Mouse (Mus musculus) spleen, postnatal 36 days (tissue): ENCODE data around the gene Bub1b.

Source experiments
- DNase-seq, 2 experiments: peaks; one replicate each; pipeline ENCODE4 v3.0.0; 2022; ENCODE audit warnings: low spot score in 2 of 2, mixed read lengths in 1 of 2

Bub1b gene

GRCm38 (mm10) chr2:118597673-118598568, at the start of gene Bub1b:
Gene Bub1b, plus strand, starts transcription at chr2:118598211.
- peak; percentile 90 to 92 for DNase-seq

- no peak for DNase-seq
These were observed 49.4 kb upstream of the Bub1b start for GRCm38 (mm10) chr2:118548421-118549221.

GRCm38 (mm10) chr2:118549507-118550473, 48.2 kb upstream of the Bub1b start, which contains the start of gene Bmf:
Gene Bmf, minus strand, starts transcription at chr2:118549687.
- peak; percentile 92 to 95 for DNase-seq

GRCm38 (mm10) chr2:118551606-118552005, 46.4 kb upstream of the Bub1b start:
- no peak for DNase-seq

DNA sequence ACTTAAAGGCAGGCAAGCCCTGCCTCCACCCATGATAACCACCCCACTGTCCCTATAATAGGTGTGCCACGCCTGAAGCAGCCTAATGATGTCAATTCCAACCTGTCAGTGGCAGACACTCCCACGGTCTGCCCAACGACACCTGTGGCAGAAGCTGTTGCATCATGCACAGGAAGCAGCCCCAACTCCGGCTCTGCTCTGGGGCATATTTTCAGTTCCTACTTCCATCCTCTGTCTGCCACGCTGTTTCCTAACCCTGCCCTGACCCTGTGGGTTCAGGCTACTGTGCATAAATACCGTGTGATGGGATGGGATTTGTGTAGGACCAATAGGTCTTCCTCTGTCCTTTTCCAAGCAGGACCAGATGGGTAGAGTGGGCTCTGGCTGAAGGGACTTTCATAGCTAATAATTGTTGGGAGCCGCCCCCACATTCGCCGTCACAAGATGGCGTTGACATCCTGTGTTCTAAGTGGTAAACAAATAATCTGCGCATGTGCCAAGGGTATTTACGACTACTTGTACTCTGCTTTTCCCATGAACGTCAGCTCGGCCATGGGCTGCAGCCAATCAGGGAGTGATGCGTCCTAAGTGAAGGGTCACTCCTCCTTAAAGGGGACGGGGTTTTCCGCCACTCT, 43.5 kb upstream of the Bub1b start:
- DNase-seq, result peak; percentile 86

GRCm38 (mm10) chr2:118558426-118558825, 39.6 kb upstream of the Bub1b start:
- DNase-seq, result no peak

DNA sequence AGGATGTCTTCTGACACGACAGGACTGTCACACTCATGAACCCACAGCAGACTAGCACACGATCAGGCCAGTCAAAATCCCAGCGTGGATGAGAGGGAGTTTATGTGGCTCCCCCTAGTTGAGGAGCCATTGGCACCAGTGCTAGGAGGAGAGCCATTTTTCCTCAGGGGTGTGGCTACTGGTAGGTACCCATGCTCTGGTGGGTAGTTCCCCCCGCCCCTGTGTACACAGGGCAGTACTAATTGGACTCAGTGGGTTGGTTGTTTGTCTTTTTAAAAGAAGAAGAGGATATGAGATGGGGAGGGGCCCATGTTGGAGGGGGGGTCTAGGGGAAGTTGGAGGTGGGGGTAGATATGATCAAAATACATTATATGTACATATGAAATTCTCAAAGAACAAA, 36.0 kb upstream of the Bub1b start:
- peak; percentile 56 to 62 for DNase-seq

DNA sequence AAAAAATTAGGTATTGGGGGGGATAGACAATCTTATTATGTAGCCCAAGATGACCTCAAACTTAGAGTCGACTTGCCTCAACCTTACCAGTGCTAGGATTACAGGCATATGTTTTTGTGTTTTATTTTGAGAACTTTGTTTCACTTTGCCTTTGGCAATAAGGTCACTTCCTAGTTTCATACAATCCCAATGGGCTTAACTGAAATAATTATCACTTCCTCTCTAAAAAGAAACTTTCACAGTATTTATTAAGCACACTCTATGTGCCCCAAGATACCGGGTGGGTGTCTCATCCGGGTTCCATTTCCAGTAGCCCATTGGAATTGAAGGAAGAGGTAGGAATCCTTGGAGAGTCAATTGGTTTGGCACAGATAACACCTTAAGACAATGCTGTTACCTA, 35.6 kb upstream of the Bub1b start:
- DNase-seq, result peak in 1 of 2 experiments; percentile 29

DNA sequence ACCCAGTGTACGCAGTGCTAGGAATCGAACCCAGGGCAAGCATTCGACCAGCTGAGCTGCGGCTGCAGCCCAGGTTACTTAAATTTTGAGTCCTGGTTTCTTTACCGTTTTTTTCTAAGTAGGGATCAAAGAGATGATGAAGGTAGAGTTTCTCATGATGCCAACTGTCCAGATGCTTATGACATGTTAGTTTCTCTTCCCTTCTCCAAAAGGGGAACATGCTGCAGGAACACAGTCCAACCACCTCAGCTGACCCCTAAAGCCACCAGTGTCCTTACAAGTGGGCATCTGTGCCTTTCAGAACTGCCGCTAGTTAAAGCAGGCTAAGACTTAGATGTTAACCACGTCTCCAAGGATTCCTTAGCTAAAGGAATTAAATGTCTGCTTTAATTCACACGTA, 30.8 kb upstream of the Bub1b start:
- DNase-seq, result no peak

DNA sequence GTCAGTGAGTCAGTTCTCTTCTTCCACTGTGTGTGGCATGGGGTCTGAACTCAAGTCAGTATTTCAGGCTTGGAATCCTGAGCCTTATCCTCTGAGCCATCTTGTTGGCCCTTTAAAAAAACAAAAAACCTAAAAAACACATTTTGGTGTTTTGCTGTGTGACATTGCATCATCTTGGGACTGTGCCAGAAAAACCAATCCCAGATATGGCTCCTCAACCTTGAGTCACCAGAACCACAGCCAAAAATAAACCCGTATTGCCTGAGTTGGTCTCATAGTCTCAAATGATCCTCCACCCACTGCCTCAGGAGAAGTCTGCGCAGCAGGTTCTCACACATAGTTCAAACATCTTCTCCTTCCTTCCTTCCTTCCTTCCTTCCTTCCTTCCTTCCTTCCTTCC, 27.1 kb upstream of the Bub1b start:
- DNase-seq, result no peak

DNA sequence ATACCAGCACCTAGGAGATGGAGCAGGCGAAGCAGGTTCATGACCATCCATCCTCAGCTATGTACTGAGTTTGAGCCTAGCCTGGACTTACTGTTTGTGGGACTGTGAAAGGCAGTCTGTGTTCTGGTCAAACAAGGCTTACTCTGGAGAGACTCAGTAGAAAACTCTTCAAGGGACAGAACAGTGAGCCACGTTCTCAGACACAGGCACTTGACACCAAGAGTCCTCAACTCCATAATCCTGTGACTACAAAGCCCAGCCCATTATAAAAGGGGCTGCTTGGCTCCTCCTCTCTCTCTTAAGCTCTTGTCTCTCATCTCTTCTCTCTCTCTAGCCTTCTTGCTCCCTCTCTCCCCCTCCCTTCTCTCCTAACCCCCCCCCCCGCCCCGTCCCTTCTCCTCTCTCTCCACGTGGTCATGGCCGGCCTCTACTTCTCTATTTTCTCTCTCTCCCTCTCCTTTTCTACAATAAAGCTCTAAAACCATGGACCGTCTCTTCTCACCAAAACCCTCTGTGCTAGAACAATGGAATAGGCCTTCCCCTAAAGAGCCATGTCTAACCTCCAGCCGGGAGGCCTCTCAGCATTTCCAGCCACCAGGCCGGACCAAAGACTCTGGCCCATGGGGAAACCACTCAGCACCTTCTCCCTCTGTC, 25.7 kb upstream of the Bub1b start:
- no peak for DNase-seq

- no peak for DNase-seq
These were observed 24.9 kb upstream of the Bub1b start for GRCm38 (mm10) chr2:118573135-118573534.

- no peak for DNase-seq
These were observed 12.0 kb upstream of the Bub1b start for GRCm38 (mm10) chr2:118586013-118586412.

DNA sequence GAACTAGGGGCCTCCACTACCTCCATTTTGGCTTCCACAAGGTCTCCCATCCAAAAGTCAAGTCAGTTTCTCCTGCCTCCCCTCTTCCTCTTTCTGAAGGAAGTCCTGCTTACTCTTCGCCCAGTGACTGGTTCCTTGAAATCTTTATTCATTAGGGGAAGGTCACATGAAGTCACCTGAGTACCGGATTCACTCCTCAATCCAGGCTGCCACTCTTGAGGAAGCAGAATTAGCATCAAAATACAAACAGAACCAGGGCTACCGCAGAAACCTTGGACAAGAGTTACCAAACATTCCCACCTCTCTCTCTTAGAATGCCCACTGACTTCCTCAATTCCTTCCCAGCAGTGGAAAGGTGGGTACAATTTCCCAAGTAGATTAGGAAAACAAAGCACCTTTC, 10.3 kb upstream of the Bub1b start:
- DNase-seq, result no peak

- DNase-seq, result no peak
These were observed 6.9 kb upstream of the Bub1b start for GRCm38 (mm10) chr2:118591083-118591482.

DNA sequence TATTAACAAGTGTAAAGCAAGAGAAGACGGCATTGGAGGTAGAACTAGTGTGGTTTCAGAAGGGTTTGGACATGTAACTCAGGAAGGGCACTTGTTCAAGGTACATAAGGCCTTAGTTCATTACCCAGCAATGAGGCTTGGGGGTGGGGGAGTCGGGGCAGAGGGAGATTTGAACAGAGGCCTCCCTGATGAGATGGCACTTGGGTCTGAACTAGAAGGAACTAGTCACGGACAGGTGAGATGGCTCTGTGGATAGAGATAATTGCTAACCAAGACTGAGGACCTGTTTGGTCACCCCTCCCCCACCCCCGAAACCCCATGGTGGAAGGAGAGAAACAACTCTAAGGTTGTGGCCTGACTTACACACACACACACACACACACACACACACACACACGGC, 1.1 kb downstream of the Bub1b start:
- DNase-seq, result no peak

- DNase-seq, result no peak
These were observed 3.7 kb downstream of the Bub1b start for GRCm38 (mm10) chr2:118601599-118602263.

DNA sequence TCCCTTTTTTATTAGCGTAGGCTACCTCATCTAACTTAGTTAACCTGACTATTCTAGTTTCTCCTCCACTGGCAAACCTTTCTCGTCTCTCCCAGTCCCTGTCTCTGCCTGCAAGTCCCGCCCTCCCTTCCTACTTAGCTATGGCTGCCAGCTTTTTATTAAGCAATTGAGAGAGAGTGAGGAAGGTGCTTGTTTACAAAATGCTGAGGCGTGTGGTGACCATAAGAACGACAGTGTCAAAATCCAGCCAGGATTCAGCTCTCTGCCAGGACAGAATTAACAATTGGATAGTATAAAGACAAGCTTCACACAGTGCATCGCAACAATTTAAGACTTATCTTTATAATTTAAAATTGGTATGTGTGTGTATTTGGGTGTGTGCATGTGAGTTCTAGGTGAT, 6.1 kb downstream of the Bub1b start:
- DNase-seq, result no peak

DNA sequence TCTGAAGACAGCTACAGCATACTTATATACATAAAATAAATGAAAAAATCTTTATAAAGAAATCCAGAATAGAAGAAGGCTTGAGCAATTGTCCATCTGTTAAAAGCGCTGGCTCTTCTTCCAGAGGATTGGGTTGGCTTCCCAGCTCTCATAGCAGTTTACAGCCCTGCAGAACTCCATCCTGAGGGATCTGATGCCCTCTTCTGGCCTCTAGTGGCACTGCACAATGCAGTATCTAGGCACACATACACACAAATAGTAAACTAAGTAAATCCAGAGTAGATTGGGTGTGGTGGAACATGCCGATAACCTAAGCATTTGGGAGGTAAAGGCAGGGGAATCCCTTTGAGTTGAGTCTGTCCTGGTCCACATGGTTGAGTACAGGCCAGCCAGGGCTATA, 8.0 kb downstream of the Bub1b start:
- DNase-seq, result peak; percentile 33 to 49

DNA sequence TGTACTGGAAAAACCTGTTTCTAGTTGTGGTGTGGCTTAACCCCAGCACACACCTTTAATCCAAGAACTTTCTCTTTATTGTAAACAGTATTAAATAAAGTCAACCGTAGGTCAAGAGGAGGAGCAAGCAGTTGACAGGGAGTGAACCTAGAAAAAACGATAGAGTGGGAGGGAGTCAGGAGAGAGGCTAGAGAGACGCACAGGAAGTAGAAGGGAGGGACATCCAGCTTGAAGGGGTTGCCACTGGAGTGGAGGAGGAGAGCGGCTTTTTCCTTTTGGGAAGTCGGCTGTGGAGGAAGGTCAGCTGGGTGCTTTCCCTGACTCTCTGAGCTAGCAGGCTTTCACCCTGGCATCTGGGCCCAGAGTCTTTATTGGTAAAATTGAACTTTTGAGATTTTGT, 9.0 kb downstream of the Bub1b start:
- DNase-seq, result no peak
